Mouse (Mus musculus) CH12.LX (cell line): ENCODE data around the gene Ramp2.

Experiments
- BHLHE40 ChIP-seq: IDR thresholded peaks from 2 replicates; pipeline ENCODE4 v1.6.1; 2011; ENCODE audit warnings: mild to moderate bottlenecking, low read depth, low read length, improper control_type of control experiment
- CTCF ChIP-seq, 2 experiments: IDR thresholded peaks in 1 of 2; conservative IDR thresholded peaks in 1 of 2; 2 replicates each; pipeline ENCODE4 v1.5.1; 2011 to 2012; ENCODE audit warnings: low read depth in 2 of 2, low read length in 2 of 2, improper control_type of control experiment in 1 of 2, inconsistent platforms in 1 of 2, mild to moderate bottlenecking in 1 of 2, moderate library complexity in 1 of 2
- ELF1 ChIP-seq: IDR thresholded peaks from 2 replicates; pipeline ENCODE4 v1.6.1; 2014; ENCODE audit warnings: low read depth, mild to moderate bottlenecking, inconsistent platforms, low read length, improper control_type of control experiment
- EP300 ChIP-seq: IDR thresholded peaks from 2 replicates; pipeline ENCODE4 v1.6.1; 2011; ENCODE audit warnings: low read length, improper control_type of control experiment
- HCFC1 ChIP-seq: IDR thresholded peaks from 2 replicates; pipeline ENCODE4 v1.6.1; 2012; ENCODE audit warnings: low read depth, mild to moderate bottlenecking, inconsistent platforms, low read length, improper control_type of control experiment
- JUND ChIP-seq: conservative IDR thresholded peaks from 2 replicates; pipeline ENCODE4 v1.6.1; 2011; ENCODE audit warnings: low read depth, low read length, improper control_type of control experiment
- MAFK ChIP-seq: IDR thresholded peaks from 2 replicates; pipeline ENCODE4 v1.6.1; 2011; ENCODE audit warnings: low read length, improper control_type of control experiment; ENCODE audit not compliant: insufficient replicate concordance
- MYC ChIP-seq: IDR thresholded peaks from 2 replicates; pipeline ENCODE4 v1.6.1; 2011; ENCODE audit warnings: low read depth, mild to moderate bottlenecking, improper control_type of control experiment, low read length
- POLR2A ChIP-seq: IDR thresholded peaks from 2 replicates; pipeline ENCODE4 v1.6.1; 2011; ENCODE audit warnings: low read depth, mild to moderate bottlenecking, improper control_type of control experiment, low read length
- RAD21 ChIP-seq: IDR thresholded peaks from 2 replicates; pipeline ENCODE4 v1.6.1; 2011; ENCODE audit warnings: low read depth, mild to moderate bottlenecking, low read length, improper control_type of control experiment, moderate library complexity
- TBP ChIP-seq: conservative IDR thresholded peaks from 2 replicates; pipeline ENCODE4 v1.6.1; 2011; ENCODE audit warnings: low read depth, low read length, improper control_type of control experiment
- TCF12 ChIP-seq: IDR thresholded peaks from 2 replicates; pipeline ENCODE4 v1.6.1; 2014; ENCODE audit warnings: low read depth, mild to moderate bottlenecking, inconsistent platforms, low read length, improper control_type of control experiment
- USF2 ChIP-seq: conservative IDR thresholded peaks from 2 replicates; pipeline ENCODE4 v1.6.1; 2011; ENCODE audit warnings: low read depth, low read length, improper control_type of control experiment
- ZC3H11A ChIP-seq: IDR thresholded peaks from 2 replicates; pipeline ENCODE4 v1.6.1; 2012; ENCODE audit warnings: low read depth, mild to moderate bottlenecking, inconsistent platforms, low read length, improper control_type of control experiment

DNA sequence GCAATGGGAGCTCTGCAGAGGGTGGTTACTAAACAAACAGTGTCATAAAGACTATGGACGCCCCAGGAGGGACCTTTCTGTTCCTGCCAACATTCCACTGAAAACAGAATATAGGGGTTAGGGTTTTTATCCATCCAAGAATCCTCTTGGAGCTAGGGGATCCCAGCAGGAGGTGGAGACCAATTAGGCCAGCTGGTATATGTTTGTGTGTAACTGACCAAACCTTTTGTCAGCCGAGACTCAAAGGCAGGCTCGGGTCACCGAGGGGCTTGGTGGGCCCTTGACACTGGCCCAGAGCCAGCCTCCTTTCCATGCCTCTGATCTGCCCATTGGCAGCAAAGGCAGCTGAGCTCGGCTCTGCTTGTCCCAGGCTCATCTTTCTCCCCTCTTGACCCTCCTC lies 37.1 kb downstream of the Ramp2 start:
- TF ChIP-seq USF2: no peak
- TF ChIP-seq JUND: no peak
- no peak for TF ChIP-seq CTCF (conservative IDR thresholded peaks at IDR 0.05 in 1 of 2, IDR thresholded peaks at IDR 0.05 in 1 of 2; ENCODE audit: low read depth in 2 of 2, low read length in 2 of 2)
- TF ChIP-seq POLR2A: no peak
- TF ChIP-seq EP300: no peak
- TF ChIP-seq HCFC1: no peak
- TF ChIP-seq MYC: no peak
- TF ChIP-seq TCF12: no peak
- TF ChIP-seq MAFK: no peak
- TF ChIP-seq TBP: no peak
- no peak for TF ChIP-seq RAD21
- no peak for TF ChIP-seq ELF1
- TF ChIP-seq ZC3H11A: no peak
- no peak for TF ChIP-seq BHLHE40
